Mouse (Mus musculus): Measurements from ENCODE around the gene Lce1m. TPM values are rescaled to one million over a fixed set of nuclear protein-coding genes. Genes with fewer than 3 reads are reported as not detected.
"Not testable (repeated sequence)": the region's sequence is repeated elsewhere in the genome, so short reads cannot be mapped to it uniquely, and the experiment has no call there.

Lce1m gene
- not detected in 2 replicates for polyA plus RNA-seq (2016; fragmentation: Nextera tagmentation; extraction: Ambion mirVana)

- no peaks in the 10 kb centered on the region for H3K36me3 ChIP-seq (replicated peaks)
- peaks cover 18% of the 10 kb centered on the region for H3K4me1 ChIP-seq
- 87% methylated on average over 2 of the region's 2 CpGs for WGBS
- H3K4me3 ChIP-seq: no peak within 1 kb of the TSS
- no peaks in the 10 kb centered on the region; the same call in 1 of the 2 replicates for H3K9me3 ChIP-seq
- no peak for DNase-seq (ENCODE audit: extremely low spot score, low spot score)
- H3K27ac ChIP-seq: no peak within 1 kb of the TSS
- 0 out of 2 replicates have a peak, but pooled peaks cover 1% of the 10 kb centered on the region for H3K27me3 ChIP-seq (ENCODE audit: poor library complexity, severe bottlenecking)
Measured at GRCm38 (mm10) chr3:93018960-93019359, at the start of gene Lce1m. Lce1m (minus strand) TSS chr3:93019060.

GRCm38 (mm10) chr3:93068523-93068922, 49.7 kb upstream of the Lce1m start, which contains the start of gene Gm4858:
Gm4858 (plus strand) TSS chr3:93068823.
- not testable (repeated sequence) for H3K9me3 ChIP-seq; H3K27me3 ChIP-seq (ENCODE audit: poor library complexity, severe bottlenecking); DNase-seq (ENCODE audit: extremely low spot score, low spot score); H3K27ac ChIP-seq; H3K4me1 ChIP-seq; H3K4me3 ChIP-seq; H3K36me3 ChIP-seq (replicated peaks)

GRCm38 (mm10) chr3:93052826-93053474, 34.1 kb upstream of the Lce1m start:
- Histone ChIP-seq H3K27me3 (ENCODE audit: poor library complexity, severe bottlenecking) (no peaks in the 10 kb centered on the region), H3K27ac (no peak overlapping the region), H3K4me3 (no peak overlapping the region), H3K9me3 (no peaks in the 10 kb centered on the region), H3K4me1 (no peaks in the 10 kb centered on the region), H3K36me3 (replicated peaks) (no peaks in the 10 kb centered on the region)
- peak; percentile 30 for DNase-seq (ENCODE audit: extremely low spot score, low spot score)
- whole genome bisulfite sequencing: 55% methylated on average over 10 of the region's 10 CpGs

- no peaks in the 10 kb centered on the region for H3K27me3 ChIP-seq (ENCODE audit: poor library complexity, severe bottlenecking)
- 88% methylated on average over 1 of the region's 1 CpGs for WGBS
- no peak overlapping the region for H3K4me3 ChIP-seq
- no peaks in the 10 kb centered on the region for H3K4me1 ChIP-seq
- no peak for DNase-seq (ENCODE audit: extremely low spot score, low spot score)
- H3K27ac ChIP-seq: no peak overlapping the region
- no peaks in the 10 kb centered on the region for H3K9me3 ChIP-seq
- H3K36me3 ChIP-seq (replicated peaks): no peaks in the 10 kb centered on the region
Measured at GRCm38 (mm10) chr3:93050182-93050581, 31.3 kb upstream of the Lce1m start.

- H3K9me3 ChIP-seq: no peaks in the 10 kb centered on the region
- WGBS: 60% methylated on average over 5 of the region's 5 CpGs
- H3K4me3 ChIP-seq: no peak overlapping the region
- no peak overlapping the region for H3K27ac ChIP-seq
- no peaks in the 10 kb centered on the region for H3K27me3 ChIP-seq (ENCODE audit: poor library complexity, severe bottlenecking)
- no peak for DNase-seq (ENCODE audit: extremely low spot score, low spot score)
- H3K4me1 ChIP-seq: no peaks in the 10 kb centered on the region
- H3K36me3 ChIP-seq (replicated peaks): no peaks in the 10 kb centered on the region
Measured at GRCm38 (mm10) chr3:93031450-93031849, 12.6 kb upstream of the Lce1m start.

- Histone ChIP-seq H3K4me1 (no peaks in the 10 kb centered on the region), H3K4me3 (no peak overlapping the region), H3K27me3 (ENCODE audit: poor library complexity, severe bottlenecking) (no peaks in the 10 kb centered on the region), H3K36me3 (replicated peaks) (no peaks in the 10 kb centered on the region), H3K27ac (no peak overlapping the region), H3K9me3 (no peaks in the 10 kb centered on the region)
- WGBS: 92% methylated on average over 2 of the region's 2 CpGs
- no peak for DNase-seq (ENCODE audit: extremely low spot score, low spot score)
Measured at GRCm38 (mm10) chr3:93025486-93025885, 6.6 kb upstream of the Lce1m start.

GRCm38 (mm10) chr3:93023411-93024184, 4.7 kb upstream of the Lce1m start:
- Histone ChIP-seq H3K27me3 (ENCODE audit: poor library complexity, severe bottlenecking) (no peaks in the 10 kb centered on the region), H3K27ac (no peak overlapping the region), H3K4me1 (no peaks in the 10 kb centered on the region), H3K36me3 (replicated peaks) (no peaks in the 10 kb centered on the region), H3K4me3 (no peak overlapping the region), H3K9me3 (no peaks in the 10 kb centered on the region)
- DNase-seq (ENCODE audit: extremely low spot score, low spot score): no peak
- WGBS: 85% methylated on average over 3 of the region's 3 CpGs

GRCm38 (mm10) chr3:93021171-93021570, 2.3 kb upstream of the Lce1m start:
- Histone ChIP-seq H3K27ac (no peak overlapping the region), H3K36me3 (replicated peaks) (no peaks in the 10 kb centered on the region), H3K4me1 (no peaks in the 10 kb centered on the region), H3K9me3 (no peaks in the 10 kb centered on the region; the same call in 1 of the 2 replicates), H3K27me3 (ENCODE audit: poor library complexity, severe bottlenecking) (no peaks in the 10 kb centered on the region), H3K4me3 (no peak overlapping the region)
- no peak for DNase-seq (ENCODE audit: extremely low spot score, low spot score)
- 96% methylated on average over 1 of the region's 1 CpGs for WGBS

- no peak for DNase-seq (ENCODE audit: extremely low spot score, low spot score)
- Histone ChIP-seq H3K27me3 (ENCODE audit: poor library complexity, severe bottlenecking) (peaks cover 13% of the 10 kb centered on the region; the same call in 1 of the 2 replicates), H3K36me3 (replicated peaks) (no peaks in the 10 kb centered on the region), H3K4me3 (peak within 1 kb of the TSS; percentile 56), H3K9me3 (no peaks in the 10 kb centered on the region; the same call in 1 of the 2 replicates), H3K4me1 (peaks cover 19% of the 10 kb centered on the region), H3K27ac (peak within 1 kb of the TSS; percentile 84)
- 55% methylated on average over 4 of the region's 4 CpGs for WGBS
Measured at GRCm38 (mm10) chr3:93015460-93016104, 3.3 kb downstream of the Lce1m start, which contains the start of gene Crct1. Crct1 (minus strand) TSS chr3:93015687.

GRCm38 (mm10) chr3:93014871-93015270, 4.0 kb downstream of the Lce1m start:
- Histone ChIP-seq H3K36me3 (replicated peaks) (no peaks in the 10 kb centered on the region), H3K4me3 (peak overlapping the region; percentile 56), H3K9me3 (no peaks in the 10 kb centered on the region; the same call in 1 of the 2 replicates), H3K4me1 (peaks cover 19% of the 10 kb centered on the region), H3K27ac (peak overlapping the region; percentile 84), H3K27me3 (ENCODE audit: poor library complexity, severe bottlenecking) (peaks cover 13% of the 10 kb centered on the region; the same call in 1 of the 2 replicates)
- WGBS: 37% methylated on average over 5 of the region's 5 CpGs
- no peak for DNase-seq (ENCODE audit: extremely low spot score, low spot score)

- Histone ChIP-seq H3K27ac (peak overlapping the region; percentile 84), H3K9me3 (no peaks in the 10 kb centered on the region; the same call in 1 of the 2 replicates), H3K4me3 (peak overlapping the region; percentile 56), H3K4me1 (peaks cover 19% of the 10 kb centered on the region), H3K27me3 (ENCODE audit: poor library complexity, severe bottlenecking) (peaks cover 13% of the 10 kb centered on the region; the same call in 1 of the 2 replicates), H3K36me3 (replicated peaks) (no peaks in the 10 kb centered on the region)
- WGBS: under 1% methylated on average over 22 of the region's 24 CpGs
- peak; percentile 79 for DNase-seq (ENCODE audit: extremely low spot score, low spot score)
Measured at GRCm38 (mm10) chr3:93014378-93014801, 4.5 kb downstream of the Lce1m start.

- no peak for DNase-seq (ENCODE audit: extremely low spot score, low spot score)
- Histone ChIP-seq H3K4me1 (no peaks in the 10 kb centered on the region), H3K9me3 (no peaks in the 10 kb centered on the region), H3K27ac (no peak overlapping the region), H3K27me3 (ENCODE audit: poor library complexity, severe bottlenecking) (no peaks in the 10 kb centered on the region), H3K4me3 (no peak overlapping the region), H3K36me3 (replicated peaks) (no peaks in the 10 kb centered on the region)
- WGBS: 76% methylated on average over 4 of the region's 4 CpGs
Measured at GRCm38 (mm10) chr3:93002843-93003242, 16.0 kb downstream of the Lce1m start.

Measured in forebrain, embryonic 10.5 days (tissue).